Mouse (Mus musculus): ENCODE results near the gene Pced1a. TPM values are rescaled to one million over a fixed set of nuclear protein-coding genes. Genes with fewer than 3 reads are reported as not detected.
"Not testable (repeated sequence)": the region's sequence is repeated elsewhere in the genome, so short reads cannot be mapped to it uniquely, and the experiment has no call there.

Pced1a gene
- polyA plus RNA-seq, 1 experiment from 2014 or later: 15.4 TPM

DNA sequence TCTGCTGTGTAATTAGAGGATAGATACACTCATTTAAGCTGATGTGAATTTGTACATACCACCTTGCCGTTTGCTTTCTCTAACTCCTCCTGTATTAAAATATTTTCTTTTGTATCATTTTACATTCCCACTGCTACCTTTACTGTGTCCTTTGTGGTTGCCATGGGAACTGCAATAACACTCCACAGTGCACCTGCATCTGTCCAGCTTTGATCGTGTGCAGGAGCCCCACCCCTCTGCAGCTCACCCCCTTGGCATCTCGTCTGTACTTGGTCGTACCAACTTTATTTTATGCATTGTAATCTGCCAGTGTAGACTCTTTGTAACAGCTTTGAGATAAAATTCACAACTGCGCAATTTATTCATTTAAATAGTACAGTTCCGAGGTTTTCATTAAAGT lies 40.6 kb downstream of the Pced1a start:
- no peak overlapping the region for H3K4me3 ChIP-seq (ENCODE audit: low read length)
- no peaks in the 10 kb centered on the region for H3K9me3 ChIP-seq (ENCODE audit: control insufficient read depth, low read length)
- H3K9ac ChIP-seq (ENCODE audit: low read depth, low read length): no peak overlapping the region
- 64% methylated on average over 6 of the region's 6 CpGs for WGBS
- no peak overlapping the region for H3K27ac ChIP-seq (ENCODE audit: low read depth, low read length)
- no peaks in the 10 kb centered on the region for H3K4me1 ChIP-seq (ENCODE audit: control insufficient read depth, insufficient read depth, low read depth, low read length)
- ATAC-seq: no peak
- no peaks in the 10 kb centered on the region for H3K36me3 ChIP-seq (ENCODE audit: control insufficient read depth, insufficient read depth, low read length)
- no peaks in the 10 kb centered on the region for H3K27me3 ChIP-seq (replicated peaks; ENCODE audit: control insufficient read depth, insufficient read depth, low read length)
- no peak overlapping the region for H3K4me2 ChIP-seq (ENCODE audit: low read length)

DNA sequence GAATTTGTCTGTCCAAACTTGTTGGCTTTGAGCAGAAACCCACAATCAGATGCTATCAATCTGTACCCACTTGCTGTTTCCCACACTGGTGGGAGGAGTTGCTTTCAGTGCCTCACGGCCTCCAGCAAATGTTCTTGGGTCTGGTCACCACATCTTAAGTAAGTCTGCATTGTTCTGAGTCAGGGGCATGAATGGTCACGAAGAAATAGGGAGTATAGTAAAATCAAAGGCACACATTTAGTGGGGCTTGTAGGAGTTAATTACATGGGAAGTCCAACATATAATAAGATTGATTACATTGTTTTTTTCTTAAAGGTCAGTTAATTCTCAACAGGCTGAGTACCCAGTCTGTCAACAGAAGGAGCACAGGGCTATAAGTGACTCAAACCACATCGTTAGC lies 41.3 kb downstream of the Pced1a start:
- Histone ChIP-seq H3K4me1 (ENCODE audit: control insufficient read depth, insufficient read depth, low read depth, low read length) (no peaks in the 10 kb centered on the region), H3K27ac (ENCODE audit: low read depth, low read length) (no peak overlapping the region), H3K36me3 (ENCODE audit: control insufficient read depth, insufficient read depth, low read length) (no peaks in the 10 kb centered on the region), H3K4me3 (ENCODE audit: low read length) (no peak overlapping the region), H3K4me2 (ENCODE audit: low read length) (no peak overlapping the region), H3K9me3 (ENCODE audit: control insufficient read depth, low read length) (no peaks in the 10 kb centered on the region), H3K27me3 (replicated peaks; ENCODE audit: control insufficient read depth, insufficient read depth, low read length) (no peaks in the 10 kb centered on the region), H3K9ac (ENCODE audit: low read depth, low read length) (no peak overlapping the region)
- 41% methylated on average over 3 of the region's 3 CpGs for WGBS
- ATAC-seq: no peak

DNA sequence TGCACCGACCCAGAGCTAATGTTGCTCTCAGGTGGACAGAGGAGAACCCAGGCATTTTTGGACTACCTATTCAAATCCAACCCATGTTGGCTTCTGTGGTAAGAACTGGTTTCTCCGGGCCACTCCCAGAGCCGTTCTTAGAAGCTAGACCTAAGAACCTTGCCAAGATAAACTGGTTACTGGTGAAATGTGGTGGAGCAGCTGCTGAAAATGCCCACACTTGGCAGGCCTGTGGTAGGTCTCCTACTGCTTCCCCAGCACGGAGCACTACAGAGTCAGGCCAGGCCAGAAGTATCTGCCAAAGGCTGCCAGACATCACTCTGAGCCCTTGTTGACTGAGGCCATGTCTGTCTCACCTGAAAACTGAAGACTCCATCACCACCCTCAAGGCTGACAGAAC lies 49.5 kb downstream of the Pced1a start:
- 79% methylated on average over 4 of the region's 4 CpGs for WGBS
- Histone ChIP-seq H3K9me3 (ENCODE audit: control insufficient read depth, low read length) (no peaks in the 10 kb centered on the region), H3K4me1 (ENCODE audit: control insufficient read depth, insufficient read depth, low read depth, low read length) (no peaks in the 10 kb centered on the region), H3K9ac (ENCODE audit: low read depth, low read length) (no peak overlapping the region), H3K4me2 (ENCODE audit: low read length) (no peak overlapping the region), H3K4me3 (ENCODE audit: low read length) (no peak overlapping the region), H3K27ac (ENCODE audit: low read depth, low read length) (no peak overlapping the region), H3K27me3 (replicated peaks; ENCODE audit: control insufficient read depth, insufficient read depth, low read length) (no peaks in the 10 kb centered on the region), H3K36me3 (ENCODE audit: control insufficient read depth, insufficient read depth, low read length) (no peaks in the 10 kb centered on the region)
- ATAC-seq: no peak

DNA sequence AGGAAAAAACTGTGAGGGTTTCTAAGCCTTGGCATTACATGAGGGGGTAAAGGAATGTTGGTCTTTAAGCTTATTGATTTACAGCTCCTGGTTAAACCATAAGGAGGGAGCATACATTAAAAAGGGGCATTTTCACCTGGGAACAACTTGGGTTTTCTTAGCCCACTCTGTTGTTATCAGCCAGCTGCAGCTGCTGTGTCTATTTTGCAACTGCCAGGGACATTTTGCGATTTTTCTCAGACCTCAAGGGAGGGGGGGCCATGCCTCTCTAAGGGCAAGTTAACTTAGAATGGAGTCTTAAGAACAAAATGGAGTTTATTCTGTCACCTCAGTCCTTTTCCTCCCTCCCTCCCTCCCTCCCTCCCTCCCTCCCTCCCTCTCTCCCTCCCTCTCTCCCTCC lies 51.5 kb downstream of the Pced1a start:
- H3K36me3 ChIP-seq (ENCODE audit: control insufficient read depth, insufficient read depth, low read length); H3K27me3 ChIP-seq (replicated peaks; ENCODE audit: control insufficient read depth, insufficient read depth, low read length); H3K27ac ChIP-seq (ENCODE audit: low read depth, low read length); ATAC-seq; H3K9ac ChIP-seq (ENCODE audit: low read depth, low read length); H3K4me3 ChIP-seq (ENCODE audit: low read length); H3K4me2 ChIP-seq (ENCODE audit: low read length); H3K4me1 ChIP-seq (ENCODE audit: control insufficient read depth, insufficient read depth, low read depth, low read length); H3K9me3 ChIP-seq (ENCODE audit: control insufficient read depth, low read length): not testable (repeated sequence)
- WGBS: 68% methylated on average over 1 of the region's 1 CpGs

DNA sequence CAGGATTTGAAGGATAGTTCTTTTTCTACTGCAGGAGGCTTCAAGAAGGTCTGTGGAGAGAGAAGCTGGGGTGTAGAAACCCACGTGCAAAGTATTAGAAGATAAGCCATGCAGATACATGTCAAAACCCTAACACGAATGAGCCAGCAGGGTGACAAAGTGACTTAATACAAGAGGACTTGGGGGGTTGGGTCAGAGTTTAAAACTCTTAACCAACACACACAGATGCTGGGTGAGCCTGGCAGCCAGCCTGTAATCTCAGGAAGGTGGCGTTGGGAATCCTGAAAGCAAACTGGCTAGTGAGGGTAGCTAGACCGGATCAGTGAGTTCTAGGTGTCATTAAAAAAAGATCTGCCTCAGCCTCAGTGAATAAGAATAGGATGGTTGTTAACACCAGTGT lies 57.1 kb downstream of the Pced1a start:
- H3K4me3 ChIP-seq (ENCODE audit: low read length): no peak overlapping the region
- no peak overlapping the region for H3K4me2 ChIP-seq (ENCODE audit: low read length)
- no peaks in the 10 kb centered on the region; the same call in 1 of the 2 replicates for H3K4me1 ChIP-seq (ENCODE audit: control insufficient read depth, insufficient read depth, low read depth, low read length)
- no peak overlapping the region for H3K9ac ChIP-seq (ENCODE audit: low read depth, low read length)
- no peak for ATAC-seq
- peaks cover 14% of the 10 kb centered on the region for H3K27me3 ChIP-seq (replicated peaks; ENCODE audit: control insufficient read depth, insufficient read depth, low read length)
- H3K9me3 ChIP-seq (ENCODE audit: control insufficient read depth, low read length): no peaks in the 10 kb centered on the region
- WGBS: 71% methylated on average over 4 of the region's 4 CpGs
- no peak overlapping the region for H3K27ac ChIP-seq (ENCODE audit: low read depth, low read length)
- no peaks in the 10 kb centered on the region for H3K36me3 ChIP-seq (ENCODE audit: control insufficient read depth, insufficient read depth, low read length)

Other genes with a start within 250 kb of the Pced1a start
- gene Snrpb, start 245.3 kb downstream of the Pced1a start, polyA plus RNA-seq (2015; fragmentation: Nextera tagmentation; extraction: Ambion mirVana): 298 and 312 TPM in 2 replicates
- not detected in 2 replicates for gene Tmc2, start 229.5 kb downstream of the Pced1a start, polyA plus RNA-seq (2015; fragmentation: Nextera tagmentation; extraction: Ambion mirVana)
- 241 and 259 TPM in 2 replicates for gene Nop56, start 150.3 kb downstream of the Pced1a start, polyA plus RNA-seq (2015; fragmentation: Nextera tagmentation; extraction: Ambion mirVana)
- gene Idh3b, start 140.2 kb downstream of the Pced1a start, polyA plus RNA-seq (2015; fragmentation: Nextera tagmentation; extraction: Ambion mirVana): 201 and 222 TPM in 2 replicates
- 3.6 and 4.1 TPM in 2 replicates for gene Ebf4, start 129.5 kb downstream of the Pced1a start, polyA plus RNA-seq (2015; fragmentation: Nextera tagmentation; extraction: Ambion mirVana)
- gene Cpxm1, start 27.1 kb downstream of the Pced1a start, polyA plus RNA-seq (2015; fragmentation: Nextera tagmentation; extraction: Ambion mirVana): 33.6 and 39.3 TPM in 2 replicates
- gene Gm28372, start 19.5 kb downstream of the Pced1a start, polyA plus RNA-seq (2015; fragmentation: Nextera tagmentation; extraction: Ambion mirVana): not detected in 2 replicates
- 0.30 and 0.59 TPM in 2 replicates for gene 1700020A23Rik, start 19.4 kb downstream of the Pced1a start, polyA plus RNA-seq (2015; fragmentation: Nextera tagmentation; extraction: Ambion mirVana)
- 0.12 and 0.28 TPM in 2 replicates for gene Tmem239, start 18.2 kb downstream of the Pced1a start, polyA plus RNA-seq (2015; fragmentation: Nextera tagmentation; extraction: Ambion mirVana)
- 104 and 105 TPM in 2 replicates for gene Vps16, start 362 bp downstream of the Pced1a start, polyA plus RNA-seq (2015; fragmentation: Nextera tagmentation; extraction: Ambion mirVana)
- 134 and 144 TPM in 2 replicates for gene Ptpra, start 25.6 kb upstream of the Pced1a start, polyA plus RNA-seq (2015; fragmentation: Nextera tagmentation; extraction: Ambion mirVana)
- 103 and 113 TPM in 2 replicates for gene Mrps26, start 139.0 kb upstream of the Pced1a start, polyA plus RNA-seq (2015; fragmentation: Nextera tagmentation; extraction: Ambion mirVana)
- gene Oxt, start 151.5 kb upstream of the Pced1a start, polyA plus RNA-seq (2015; fragmentation: Nextera tagmentation; extraction: Ambion mirVana): 0.31 TPM in 1 of 2 replicates, not detected in the other
- 2.4 TPM in 1 of 2 replicates, not detected in the other for gene Avp, start 157.9 kb upstream of the Pced1a start, polyA plus RNA-seq (2015; fragmentation: Nextera tagmentation; extraction: Ambion mirVana)
- gene Fastkd5, start 205.3 kb upstream of the Pced1a start, polyA plus RNA-seq (2015; fragmentation: Nextera tagmentation; extraction: Ambion mirVana): 9.7 and 10.8 TPM in 2 replicates
- 8.9 and 9.9 TPM in 2 replicates for gene Ubox5, start 205.3 kb upstream of the Pced1a start, polyA plus RNA-seq (2015; fragmentation: Nextera tagmentation; extraction: Ambion mirVana)
- 21.1 and 21.2 TPM in 2 replicates for gene Lzts3, start 218.1 kb upstream of the Pced1a start, polyA plus RNA-seq (2015; fragmentation: Nextera tagmentation; extraction: Ambion mirVana)
- 77.4 and 80.3 TPM in 2 replicates for gene Ddrgk1, start 240.0 kb upstream of the Pced1a start, polyA plus RNA-seq (2015; fragmentation: Nextera tagmentation; extraction: Ambion mirVana)
- gene Itpa, start 242.9 kb upstream of the Pced1a start, polyA plus RNA-seq (2015; fragmentation: Nextera tagmentation; extraction: Ambion mirVana): 127 and 128 TPM in 2 replicates

All from hindbrain, embryonic 16.5 days (tissue).